Mouse (Mus musculus) MEL-GATA-1-ER (cell line): ENCODE data around the gene Gphb5.

Experiments
- DNase-seq: peaks from one replicate; pipeline ENCODE4 v3.0.0-alpha.2; 2012; ENCODE audit warnings: low read depth; ENCODE audit errors: extremely low read depth

Gphb5 gene

DNA sequence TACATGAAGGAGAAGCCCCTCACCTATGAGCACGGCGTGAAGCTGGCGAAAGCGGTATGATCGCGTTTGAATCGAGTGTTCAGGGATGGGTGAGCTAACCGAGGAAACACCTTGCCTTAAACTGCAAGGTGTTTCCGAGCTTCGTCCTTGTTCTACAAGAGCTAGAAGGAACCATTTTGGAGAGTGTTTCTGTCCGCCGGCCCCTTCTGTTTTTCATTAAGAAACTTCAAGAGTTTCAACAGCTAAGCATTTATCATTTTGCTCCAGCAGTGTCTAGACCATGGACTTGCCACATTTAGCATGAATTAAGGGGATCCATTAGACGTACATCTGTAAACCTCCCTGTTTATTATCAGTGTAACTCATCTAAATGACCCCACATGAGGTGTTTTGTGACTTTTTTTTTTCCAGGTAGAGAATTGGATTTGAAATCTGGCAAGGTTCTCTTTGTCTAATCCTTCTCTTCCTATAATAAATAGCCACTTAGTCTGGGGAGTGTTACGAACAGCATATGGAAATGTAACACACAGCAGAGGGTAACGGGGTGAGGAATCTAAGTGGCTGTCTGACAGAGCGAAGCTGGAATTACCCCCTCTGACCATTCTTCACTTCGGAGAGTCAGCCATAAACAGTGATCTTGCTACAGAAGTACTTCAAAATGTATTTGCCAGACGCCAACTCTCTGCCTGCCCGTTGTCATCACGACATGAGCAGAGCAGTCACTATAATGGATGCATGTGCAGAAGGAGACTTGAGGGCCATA is 22.4 kb downstream of the Gphb5 start:
- no peak for DNase-seq

- no peak for DNase-seq
These were observed 25.1 kb downstream of the Gphb5 start for GRCm38 (mm10) chr12:75391526-75391925.

- peak; percentile 6 for DNase-seq
These were observed 27.1 kb downstream of the Gphb5 start for GRCm38 (mm10) chr12:75389308-75390135.

GRCm38 (mm10) chr12:75388521-75388920 is 28.1 kb downstream of the Gphb5 start:
- DNase-seq: no peak

DNA sequence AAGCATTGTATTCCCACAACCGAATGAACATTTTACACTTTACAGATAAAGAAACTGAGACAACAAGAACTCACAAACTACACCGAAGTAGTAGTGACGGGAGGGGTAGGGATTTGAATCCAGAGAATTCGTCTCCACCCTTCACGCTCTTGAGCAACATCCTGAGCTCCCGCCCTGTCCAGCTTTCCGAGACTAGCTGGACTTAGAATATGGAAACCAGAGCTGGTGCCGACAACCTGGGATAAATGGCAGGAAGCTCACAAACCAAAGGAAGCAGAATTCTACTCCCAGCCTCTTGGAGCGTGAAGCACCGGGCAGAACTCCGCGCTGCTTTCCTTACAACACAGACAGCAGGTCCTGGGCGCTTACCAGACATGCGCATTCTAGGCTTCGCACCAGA is 28.7 kb downstream of the Gphb5 start:
- DNase-seq: no peak

DNA sequence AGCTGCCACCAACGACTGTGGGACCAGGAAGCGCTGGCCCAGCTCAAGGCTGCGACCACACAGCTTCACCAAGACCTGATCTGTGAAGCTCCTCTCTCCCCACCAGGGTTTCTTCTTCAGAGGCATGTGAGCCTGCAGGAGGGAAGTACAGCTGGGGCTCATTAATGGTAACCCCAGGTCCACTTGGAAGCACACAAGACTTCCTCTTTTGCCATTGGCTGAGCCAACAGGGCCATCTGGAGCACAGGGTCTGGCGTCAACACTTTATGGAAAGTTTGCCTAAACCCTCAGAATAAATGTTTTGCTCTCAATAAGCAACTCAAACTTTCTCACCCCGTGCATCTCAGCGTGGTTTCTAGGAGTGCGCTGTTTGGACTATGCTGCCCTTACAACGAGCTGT is 29.4 kb downstream of the Gphb5 start:
- DNase-seq: no peak

- no peak for DNase-seq
These were observed 29.9 kb downstream of the Gphb5 start for GRCm38 (mm10) chr12:75386731-75387130.

- DNase-seq: no peak
These were observed 40.5 kb downstream of the Gphb5 start for GRCm38 (mm10) chr12:75376126-75376525.

DNA sequence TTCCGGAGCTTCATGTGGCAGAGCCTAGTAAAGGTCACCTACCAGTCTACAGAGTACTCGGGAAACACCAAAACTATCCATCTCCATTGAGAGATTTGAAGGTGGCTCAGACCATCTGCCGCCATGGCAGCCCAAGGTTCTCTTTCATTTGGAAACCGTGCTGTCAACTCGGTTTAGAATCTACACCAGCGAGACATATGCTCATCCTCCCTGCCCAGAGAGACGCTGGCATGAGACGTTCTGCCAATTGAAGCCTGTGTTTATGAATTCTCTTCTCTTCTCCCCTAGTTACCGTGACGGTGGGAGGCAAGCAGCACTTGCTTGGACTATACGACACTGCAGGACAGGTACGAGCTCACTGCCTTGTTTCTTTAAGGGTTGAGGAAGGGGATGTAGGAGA is 41.5 kb downstream of the Gphb5 start:
- no peak for DNase-seq

- DNase-seq: no peak
These were observed 42.1 kb downstream of the Gphb5 start for GRCm38 (mm10) chr12:75374437-75374836.

GRCm38 (mm10) chr12:75369418-75369851 is 47.1 kb downstream of the Gphb5 start:
- no peak for DNase-seq

DNA sequence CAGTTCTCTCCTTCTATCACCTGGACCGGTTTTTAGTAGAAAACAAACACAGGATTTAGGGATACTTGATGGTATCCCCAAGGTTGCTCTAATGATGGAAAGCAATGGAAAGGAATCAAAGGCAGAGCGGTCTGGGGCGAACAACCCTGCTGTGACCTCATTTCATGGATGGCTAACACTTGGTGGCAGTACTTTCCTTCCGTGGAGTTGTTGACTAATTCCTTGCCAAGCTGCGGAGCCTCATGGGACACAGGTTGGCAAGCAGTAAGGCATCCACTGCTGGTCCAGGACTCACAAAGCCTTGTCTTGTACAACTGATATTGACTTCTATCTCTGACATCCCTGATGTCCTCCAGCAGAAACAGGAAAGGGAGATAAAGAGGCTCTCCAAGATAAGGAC is 48.1 kb downstream of the Gphb5 start:
- no peak for DNase-seq

DNA sequence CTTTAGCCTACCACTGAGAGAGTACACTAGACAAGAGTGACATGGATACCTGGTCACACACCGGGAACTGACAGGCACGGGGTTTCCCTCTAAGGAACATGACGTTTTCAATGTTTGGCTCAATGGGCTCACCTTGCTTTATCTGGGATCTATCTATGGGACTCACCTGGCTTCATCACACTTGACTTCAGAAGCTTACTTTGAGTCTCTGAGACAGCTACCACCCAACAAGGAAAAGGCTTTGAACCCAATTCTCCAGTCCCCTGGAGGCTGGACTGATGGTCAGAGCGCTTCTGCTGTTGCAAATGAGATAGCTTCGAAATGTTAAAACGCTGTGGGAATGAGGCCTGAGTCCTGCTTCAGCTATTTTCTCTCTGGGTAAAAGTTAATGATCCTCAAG is 49.2 kb downstream of the Gphb5 start:
- DNase-seq: no peak

DNA sequence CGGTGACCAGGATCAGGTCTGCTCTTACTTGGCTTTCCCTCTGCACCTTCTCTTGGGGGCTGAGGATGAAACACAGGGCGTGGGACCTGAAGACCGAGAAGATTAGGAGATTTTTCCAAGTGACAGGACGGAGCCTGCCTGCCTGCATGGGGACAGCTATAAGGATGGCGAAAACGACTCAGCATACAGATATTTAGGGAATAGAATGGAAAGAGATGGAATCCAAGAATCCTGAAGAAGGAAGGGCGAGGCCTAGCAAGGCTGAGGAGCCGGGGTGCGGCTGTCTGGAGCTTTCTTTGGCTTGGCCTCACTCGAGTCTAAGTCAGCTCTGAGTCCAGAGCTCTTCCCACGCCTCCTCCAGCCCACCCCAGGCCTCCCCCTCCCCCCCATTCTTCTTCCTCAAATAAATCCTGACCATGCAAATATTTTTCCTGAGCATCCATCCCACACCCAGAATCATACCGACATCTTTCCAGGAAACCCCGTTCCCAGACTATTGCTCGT is 50.9 kb downstream of the Gphb5 start:
- no peak for DNase-seq

DNA sequence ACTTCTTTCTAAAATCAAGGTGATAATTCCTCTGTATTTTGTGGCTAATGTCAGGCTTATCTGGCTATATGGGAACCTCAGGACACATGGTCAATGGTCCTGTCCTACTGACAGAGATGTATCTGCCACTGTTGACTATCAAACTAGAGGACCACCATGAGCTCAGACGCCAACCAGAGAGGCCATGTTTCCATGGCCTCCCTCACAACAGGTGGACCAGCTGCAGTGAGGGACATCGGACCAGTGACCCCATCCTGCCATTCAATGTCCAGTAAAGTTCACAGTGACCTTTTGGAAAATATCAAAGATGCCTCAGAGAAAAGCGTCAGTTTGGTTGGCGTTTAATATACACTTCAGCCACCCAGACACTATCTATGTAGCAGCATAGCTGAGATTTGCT is 52.2 kb downstream of the Gphb5 start:
- DNase-seq: no peak

DNA sequence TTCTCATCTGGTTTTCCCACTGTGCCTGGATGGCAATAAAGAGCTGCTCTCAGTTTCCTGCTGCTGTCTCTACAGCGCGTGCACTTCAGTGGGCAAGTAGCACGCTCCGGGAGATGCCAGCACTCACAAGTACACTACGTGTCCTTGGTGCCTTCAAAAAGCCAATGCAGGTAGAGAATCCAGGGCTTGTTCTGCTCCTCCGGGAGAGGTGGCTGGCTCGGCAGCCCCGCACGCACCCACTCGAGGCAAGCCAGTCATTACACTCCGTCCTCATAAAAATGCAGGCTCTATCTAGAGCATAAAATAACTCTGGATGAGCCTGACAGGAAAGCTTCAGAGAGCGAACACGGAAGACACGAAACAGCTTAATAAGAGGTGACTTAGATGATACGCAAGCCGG is 54.1 kb downstream of the Gphb5 start:
- DNase-seq: no peak
